ENCODE assay signal across 8 mouse cellular contexts in genomic region chr15:102470605-102471294, GRCm38 (mm10). TPM values are rescaled to one million over a fixed set of nuclear protein-coding genes. Genes with fewer than 3 reads are reported as not detected.
A peak's percentile ranks its signal among the peaks of the same experiment; 100 is the strongest.
DNase-seq lines count a peak whose midpoint lies in the region; ATAC-seq lines count a peak whose summit lies in the region.

No protein-coding gene starts in this region.

- H3K4me3 ChIP-seq in heart, embryonic 14.5 days (ENCODE audit: control insufficient read depth in 1 of 2, insufficient read depth in 1 of 2, low read depth in 1 of 2, low read length in 2 of 2), result peak overlapping the region; percentile 68 to 92
- H3K4me3 ChIP-seq in liver, embryonic 12.5 days, result peak overlapping the region; percentile 90

- peak; percentile 30; the same call in 1 of the 2 replicates for ATAC-seq in erythroid progenitor cell, adult 5-6 weeks (replicated peaks; ENCODE audit: low FRiP score, poor library complexity, severe bottlenecking)
- peak; percentile 74 for ATAC-seq in heart, embryonic 14.5 days (ENCODE audit: insufficient number of reproducible peaks, insufficient read depth, low FRiP score, low read depth)
- peak; percentile 53 for ATAC-seq in liver, embryonic 12.5 days

- under 1% methylated on average over 44 of the region's 67 CpGs for WGBS in heart, embryonic 14.5 days
- under 1% methylated on average over 35 of the region's 67 CpGs for WGBS in liver, embryonic 12.5 days (ENCODE audit: insufficient replicate concordance)

- no peaks in the 10 kb centered on the region for H3K9me3 ChIP-seq in heart, embryonic 14.5 days (ENCODE audit: control insufficient read depth, low read length)
- H3K9me3 ChIP-seq in liver, embryonic 12.5 days (replicated peaks), result peaks cover 6% of the 10 kb centered on the region; the same call in 1 of the 2 replicates

- H3K9ac ChIP-seq in heart, embryonic 14.5 days (ENCODE audit: low read length), result peak overlapping the region; percentile 98
- H3K9ac ChIP-seq in liver, embryonic 12.5 days, result peak overlapping the region; percentile 92

- peak overlapping the region; percentile 91 to 99 for H3K27ac ChIP-seq in heart, embryonic 14.5 days (replicated peaks in 1 of 2; ENCODE audit: control insufficient read depth in 1 of 2, insufficient read depth in 1 of 2, low read depth in 2 of 2, low read length in 2 of 2)
- peak overlapping the region; percentile 88 for H3K27ac ChIP-seq in liver, embryonic 12.5 days

- peak overlapping the region; percentile 85 for H3K4me2 ChIP-seq in heart, embryonic 14.5 days (ENCODE audit: low read length)
- peak overlapping the region; percentile 77 for H3K4me2 ChIP-seq in liver, embryonic 12.5 days

- peaks cover 31% of the 10 kb centered on the region for H3K36me3 ChIP-seq in heart, embryonic 14.5 days (ENCODE audit: control insufficient read depth, insufficient read depth, low read length)
- H3K36me3 ChIP-seq in liver, embryonic 12.5 days, result peaks cover 54% of the 10 kb centered on the region

- H3K27me3 ChIP-seq in heart, embryonic 14.5 days (ENCODE audit: control insufficient read depth, insufficient read depth, low read length), result no peaks in the 10 kb centered on the region
- H3K27me3 ChIP-seq in liver, embryonic 12.5 days (replicated peaks), result no peaks in the 10 kb centered on the region

- H3K4me1 ChIP-seq in heart, embryonic 14.5 days (ENCODE audit: control insufficient read depth in 2 of 2, insufficient read depth in 2 of 2, low read length in 2 of 2), result peaks cover 2 to 18% of the 10 kb centered on the region in 2 experiments; a peak in 3 of 4 replicates
- H3K4me1 ChIP-seq in liver, embryonic 12.5 days, result peaks cover 22% of the 10 kb centered on the region

- peak; percentile 90 for DNase-seq in CD4-positive helper T cell, adult 2 months (ENCODE audit: low read depth, low spot score)
- peak; percentile 74 for DNase-seq in brain, embryonic 18.5 days (ENCODE audit: low read depth, low spot score)
- DNase-seq in kidney, postnatal 14 days, result peak; percentile 92
- DNase-seq in naive thymus-derived CD4-positive, alpha-beta T cell, adult 2 months (ENCODE audit: low read depth), result peak; percentile 90
- peak; percentile 71 to 88 for DNase-seq in spleen, postnatal 4 days (ENCODE audit: low spot score in 2 of 2)

RNA-seq across cellular contexts. Expression of gene Pcbp2, which starts 0.4 kb away (rescaled TPM):
- total RNA-seq in erythroid progenitor cell, adult 5-6 weeks (2015; ENCODE audit: low replicate concordance), result 405 and 484 TPM in 2 replicates
- total RNA-seq in erythroid progenitor cell, adult 5-6 weeks (2017; ENCODE audit: low replicate concordance), result 185 and 238 TPM in 2 replicates
- 184 and 194 TPM in 2 replicates for polyA plus RNA-seq in heart, embryonic 14.5 days (2014; fragmentation: Nextera tagmentation; extraction: Ambion mirVana)
- polyA plus RNA-seq in liver, embryonic 12.5 days (2016; fragmentation: Nextera tagmentation; extraction: Ambion mirVana), result 101 and 104 TPM in 2 replicates

RNA-seq across cellular contexts. Expression of gene Prr13, which starts 11.9 kb away (rescaled TPM):
- total RNA-seq in erythroid progenitor cell, adult 5-6 weeks (2015; ENCODE audit: low replicate concordance), result 45.4 and 56.6 TPM in 2 replicates
- 18.6 and 49.4 TPM in 2 replicates for total RNA-seq in erythroid progenitor cell, adult 5-6 weeks (2017; ENCODE audit: low replicate concordance)
- 108 and 114 TPM in 2 replicates for polyA plus RNA-seq in heart, embryonic 14.5 days (2014; fragmentation: Nextera tagmentation; extraction: Ambion mirVana)
- 119 and 126 TPM in 2 replicates for polyA plus RNA-seq in liver, embryonic 12.5 days (2016; fragmentation: Nextera tagmentation; extraction: Ambion mirVana)

RNA-seq across cellular contexts. Expression of gene Amhr2, which starts 25.6 kb away (rescaled TPM):
- not detected in 2 replicates for total RNA-seq in erythroid progenitor cell, adult 5-6 weeks (2015; ENCODE audit: low replicate concordance)
- 3.6 TPM in 1 of 2 replicates, not detected in the other for total RNA-seq in erythroid progenitor cell, adult 5-6 weeks (2017; ENCODE audit: low replicate concordance)
- polyA plus RNA-seq in heart, embryonic 14.5 days (2014; fragmentation: Nextera tagmentation; extraction: Ambion mirVana), result 2.1 and 3.1 TPM in 2 replicates
- polyA plus RNA-seq in liver, embryonic 12.5 days (2016; fragmentation: Nextera tagmentation; extraction: Ambion mirVana), result 0.12 and 0.31 TPM in 2 replicates

RNA-seq across cellular contexts. Expression of gene Gm10337, which starts 32.8 kb away (rescaled TPM):
- not detected in 2 replicates for total RNA-seq in erythroid progenitor cell, adult 5-6 weeks (2015; ENCODE audit: low replicate concordance)
- total RNA-seq in erythroid progenitor cell, adult 5-6 weeks (2017; ENCODE audit: low replicate concordance), result not detected in 2 replicates
- polyA plus RNA-seq in heart, embryonic 14.5 days (2014; fragmentation: Nextera tagmentation; extraction: Ambion mirVana), result 4.2 TPM in 1 of 2 replicates, not detected in the other
- not detected in 2 replicates for polyA plus RNA-seq in liver, embryonic 12.5 days (2016; fragmentation: Nextera tagmentation; extraction: Ambion mirVana)

RNA-seq across cellular contexts. Expression of gene Map3k12, which starts 46.1 kb away (rescaled TPM):
- 0.72 TPM in 1 of 2 replicates, not detected in the other for total RNA-seq in erythroid progenitor cell, adult 5-6 weeks (2015; ENCODE audit: low replicate concordance)
- total RNA-seq in erythroid progenitor cell, adult 5-6 weeks (2017; ENCODE audit: low replicate concordance), result 2.6 TPM in 1 of 2 replicates, not detected in the other
- 10.4 and 10.7 TPM in 2 replicates for polyA plus RNA-seq in heart, embryonic 14.5 days (2014; fragmentation: Nextera tagmentation; extraction: Ambion mirVana)
- polyA plus RNA-seq in liver, embryonic 12.5 days (2016; fragmentation: Nextera tagmentation; extraction: Ambion mirVana), result 4.2 and 4.5 TPM in 2 replicates

Comparison
In these comparisons a context has a peak if more than half of its experiments do, and no peak if none do; other contexts are left out.
1. Peak in every context shown above with its lines: DNase-seq, ATAC-seq, H3K4me3 ChIP-seq and H3K27ac ChIP-seq.